Mouse (Mus musculus): ENCODE data around the gene Olfr172. TPM values are rescaled to one million over a fixed set of nuclear protein-coding genes. Genes with fewer than 3 reads are reported as not detected.

Gene Olfr172
- polyA plus RNA-seq, 1 experiment: not detected

DNA sequence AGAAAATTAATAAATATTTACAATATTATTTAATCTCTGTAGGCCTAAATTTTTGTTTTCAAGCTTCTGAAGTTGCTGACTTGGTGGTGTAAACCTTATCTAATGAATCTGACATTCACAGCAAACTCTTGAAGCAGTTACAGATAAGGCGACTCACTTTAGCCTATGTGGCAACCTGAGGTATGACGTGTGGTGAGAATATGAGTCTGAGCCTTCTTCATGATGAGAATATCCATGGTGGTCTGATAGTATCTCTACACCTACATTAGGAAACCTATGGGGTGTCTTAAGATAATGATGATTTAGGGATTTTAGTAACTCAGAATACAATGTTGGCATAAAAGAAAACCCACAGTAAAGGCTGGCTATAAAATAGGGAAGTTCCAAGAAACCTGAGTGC, 40.7 kb downstream of the Olfr172 start:
- TF ChIP-seq CTCF (IDR thresholded peaks at IDR 0.05; ENCODE audit: borderline replicate concordance, extremely low read depth, insufficient read depth, insufficient read length): no peak
- no peak for TF ChIP-seq POLR2A (IDR thresholded peaks at IDR 0.05; ENCODE audit: borderline replicate concordance, extremely low read depth, insufficient read depth, insufficient read length, poor library complexity, severe bottlenecking)
- DNase-seq (ENCODE audit: low read depth): no peak

GRCm38 (mm10) chr16:58718666-58719120, 44.3 kb downstream of the Olfr172 start, which contains the start of gene Gpr15:
Gpr15 (minus strand) TSS chr16:58719070.
- DNase-seq (ENCODE audit: low read depth): no peak
- TF ChIP-seq CTCF (IDR thresholded peaks at IDR 0.05; ENCODE audit: borderline replicate concordance, extremely low read depth, insufficient read depth, insufficient read length): no peak
- TF ChIP-seq POLR2A (IDR thresholded peaks at IDR 0.05; ENCODE audit: borderline replicate concordance, extremely low read depth, insufficient read depth, insufficient read length, poor library complexity, severe bottlenecking): no peak

DNA sequence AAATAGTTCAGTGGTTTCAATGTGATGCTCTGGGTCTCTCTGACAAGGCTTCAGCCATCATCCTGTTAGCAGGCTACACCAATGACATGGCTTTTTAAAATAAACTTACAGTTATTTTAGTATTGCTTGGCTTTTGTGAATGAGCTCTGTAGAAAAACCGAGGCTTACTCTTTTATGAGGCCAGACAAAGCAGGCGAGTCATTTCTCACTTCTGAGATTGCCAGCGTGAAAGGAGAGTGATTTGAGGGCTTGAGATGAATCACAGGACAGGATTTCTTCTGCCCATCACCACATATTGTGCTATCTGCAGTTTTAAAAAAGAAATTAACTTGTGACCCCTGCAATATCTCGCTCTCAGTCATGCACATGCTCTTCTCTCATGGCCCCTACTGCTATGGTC, 48.0 kb downstream of the Olfr172 start:
- DNase-seq (ENCODE audit: low read depth): no peak
- TF ChIP-seq POLR2A (IDR thresholded peaks at IDR 0.05; ENCODE audit: borderline replicate concordance, extremely low read depth, insufficient read depth, insufficient read length, poor library complexity, severe bottlenecking) (no peak), CTCF (IDR thresholded peaks at IDR 0.05; ENCODE audit: borderline replicate concordance, extremely low read depth, insufficient read depth, insufficient read length) (no peak)

GRCm38 (mm10) chr16:58713128-58713527, 49.8 kb downstream of the Olfr172 start:
- no peak for DNase-seq (ENCODE audit: low read depth)
- no peak for TF ChIP-seq POLR2A (IDR thresholded peaks at IDR 0.05; ENCODE audit: borderline replicate concordance, extremely low read depth, insufficient read depth, insufficient read length, poor library complexity, severe bottlenecking)

GRCm38 (mm10) chr16:58712221-58712620, 50.8 kb downstream of the Olfr172 start:
- DNase-seq (ENCODE audit: low read depth): no peak
- TF ChIP-seq POLR2A (IDR thresholded peaks at IDR 0.05; ENCODE audit: borderline replicate concordance, extremely low read depth, insufficient read depth, insufficient read length, poor library complexity, severe bottlenecking) (no peak), CTCF (IDR thresholded peaks at IDR 0.05; ENCODE audit: borderline replicate concordance, extremely low read depth, insufficient read depth, insufficient read length) (no peak)

Other genes starting within 250 kb of the Olfr172 start
- gene St3gal6, start 238.9 kb downstream of the Olfr172 start, polyA plus RNA-seq (2012; rRNA removed): 7.2 and 8.5 TPM in 2 replicates
- not detected in 2 replicates for gene Gm813, start 146.2 kb downstream of the Olfr172 start, polyA plus RNA-seq (2012; rRNA removed)
- not detected in 2 replicates for gene E330017A01Rik, start 124.4 kb downstream of the Olfr172 start, polyA plus RNA-seq (2012; rRNA removed)
- gene Cpox, start 92.9 kb downstream of the Olfr172 start, polyA plus RNA-seq (2012; rRNA removed): 13.4 and 13.9 TPM in 2 replicates
- 0.05 and 0.25 TPM in 2 replicates for gene Gpr15, start 44.1 kb downstream of the Olfr172 start, polyA plus RNA-seq (2012; rRNA removed)
- gene Cldnd1, start 35.3 kb downstream of the Olfr172 start, polyA plus RNA-seq (2012; rRNA removed): 102 and 108 TPM in 2 replicates
- gene Olfr173, start 37.1 kb upstream of the Olfr172 start, polyA plus RNA-seq (2012; rRNA removed): not detected in 2 replicates
- gene Olfr175-ps1, start 63.6 kb upstream of the Olfr172 start, polyA plus RNA-seq (2012; rRNA removed): not detected in 2 replicates
- not detected in 2 replicates for gene Olfr177, start 111.6 kb upstream of the Olfr172 start, polyA plus RNA-seq (2012; rRNA removed)
- gene Olfr178, start 128.9 kb upstream of the Olfr172 start, polyA plus RNA-seq (2012; rRNA removed): not detected in 2 replicates
- gene Olfr181, start 165.6 kb upstream of the Olfr172 start, polyA plus RNA-seq (2012; rRNA removed): not detected in 2 replicates
- not detected in 2 replicates for gene Olfr180, start 166.2 kb upstream of the Olfr172 start, polyA plus RNA-seq (2012; rRNA removed)
- gene Olfr183, start 232.2 kb upstream of the Olfr172 start, polyA plus RNA-seq (2012; rRNA removed): not detected in 2 replicates

Measured in brain, embryonic 14.5 days (tissue).